Mouse (Mus musculus): Measurements from ENCODE around the gene Klc3.
A peak's percentile ranks its signal among the peaks of the same experiment; 100 is the strongest.

Klc3 gene

DNA sequence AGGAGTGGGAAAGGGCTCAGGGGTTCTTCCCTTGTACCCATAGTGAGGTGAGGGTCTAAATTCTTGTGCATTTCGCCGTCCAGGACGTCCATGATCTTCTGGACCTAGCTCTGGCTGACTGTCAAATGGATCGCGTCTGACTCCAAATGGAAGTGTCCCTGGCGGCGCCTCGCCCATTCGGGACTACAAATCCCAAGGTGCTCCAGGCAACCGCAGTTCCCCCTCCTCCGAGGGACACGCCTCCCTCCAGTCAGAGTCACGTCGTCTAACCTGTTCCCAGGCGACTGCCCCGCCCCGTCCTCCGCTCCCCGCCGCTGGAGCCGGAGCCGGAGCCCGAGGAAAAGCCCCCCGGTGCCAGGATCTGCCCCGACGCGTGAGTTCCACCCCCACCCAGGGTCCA lies 43.0 kb downstream of the Klc3 start:
- peak; percentile 86 for DNase-seq (ENCODE audit: extremely low read depth, low read depth)

DNA sequence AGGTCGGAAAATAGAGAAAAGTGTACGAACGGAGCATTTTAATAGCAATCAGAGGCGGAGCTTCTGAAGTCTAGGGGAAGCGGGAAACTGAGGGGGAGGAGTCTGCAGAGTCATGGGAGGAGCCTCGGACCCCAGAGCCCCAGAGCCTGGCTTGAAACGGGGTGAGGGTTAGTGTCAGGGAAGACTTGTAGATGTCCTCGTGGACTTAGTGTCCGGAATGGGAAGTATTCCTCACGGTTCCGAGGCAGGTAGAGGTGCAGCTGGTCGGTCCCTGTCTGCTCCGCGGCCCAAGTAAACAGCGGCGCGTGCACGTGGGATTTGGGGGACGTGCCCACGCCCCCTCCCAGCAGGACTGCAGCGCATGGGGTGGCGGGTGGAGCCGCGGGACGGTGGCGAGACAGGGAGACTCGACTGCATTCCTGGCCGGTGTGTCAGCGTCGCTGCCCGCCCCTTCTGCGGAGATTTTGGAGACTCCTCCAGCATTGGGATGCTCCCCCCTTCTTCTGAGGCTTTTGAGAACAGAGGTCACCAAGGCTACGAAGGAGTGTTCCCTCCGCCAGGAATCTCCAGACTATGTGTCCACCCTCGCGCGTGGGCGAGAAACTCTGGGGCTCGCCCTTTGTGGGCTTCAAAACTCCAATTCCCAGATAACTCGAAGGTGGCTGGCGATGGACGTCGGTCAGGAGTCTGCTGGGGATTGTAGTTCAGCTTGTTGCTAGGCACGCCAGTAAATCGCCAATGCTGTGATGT lies 43.8 kb downstream of the Klc3 start:
- no peak for DNase-seq (ENCODE audit: extremely low read depth, low read depth)

DNA sequence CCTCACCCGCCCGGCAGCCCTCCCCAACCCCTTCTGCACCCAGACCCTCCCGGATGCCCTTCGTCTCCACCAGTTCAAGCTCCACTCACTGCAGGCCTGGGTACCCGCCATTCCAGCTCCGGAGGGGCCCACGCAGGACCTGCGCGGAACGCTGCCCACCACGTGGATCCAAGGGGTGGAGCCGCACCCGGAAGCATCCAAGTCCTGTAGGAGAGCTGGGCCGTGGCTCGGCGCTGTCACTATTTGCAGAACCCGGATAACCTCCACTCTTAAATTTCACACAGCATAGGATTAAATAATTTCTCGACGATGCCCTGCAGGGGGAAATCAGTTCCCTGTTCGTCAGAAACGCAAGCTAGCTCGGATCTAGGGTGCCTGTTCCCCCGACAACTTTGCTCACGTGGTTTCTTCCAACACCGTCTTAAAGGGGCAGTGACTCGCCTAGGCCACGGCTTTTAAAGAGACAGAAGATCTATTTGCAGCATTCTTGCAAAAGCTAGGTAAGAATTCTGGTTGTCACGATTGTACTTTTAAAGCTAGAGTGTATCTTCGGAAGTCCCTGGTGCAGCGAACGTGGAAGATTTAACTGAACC lies 44.5 kb downstream of the Klc3 start, which contains the start of the genes Cd3eap and Ppp1r13l:
Gene Cd3eap (minus strand): TSS at position 185 of the 593 bp plus-strand sequence.
Gene Ppp1r13l (plus strand): TSS at position 451 of the 593 bp plus-strand sequence.
- DNase-seq (ENCODE audit: extremely low read depth, low read depth), result peak; percentile 90

DNA sequence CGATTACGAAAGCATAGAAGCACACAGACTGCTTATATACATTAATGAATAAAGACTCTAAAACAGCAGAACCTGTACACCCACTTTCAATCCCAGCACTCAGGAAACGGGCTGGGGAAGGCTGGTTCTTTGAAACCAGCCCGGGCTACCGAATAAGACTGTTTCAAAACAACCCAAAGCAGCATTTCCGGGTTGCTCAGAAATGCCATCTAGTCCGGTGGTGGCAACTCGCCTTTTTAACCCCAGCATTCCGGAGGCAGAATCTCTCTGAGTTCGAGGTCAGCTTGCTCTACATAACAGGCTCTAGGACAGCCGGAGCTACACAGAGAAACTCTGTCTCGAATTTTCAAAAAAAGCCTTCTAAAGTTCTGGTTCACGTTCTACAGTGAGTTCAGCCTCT lies 45.3 kb downstream of the Klc3 start:
- no peak for DNase-seq (ENCODE audit: extremely low read depth, low read depth)

- DNase-seq (ENCODE audit: extremely low read depth, low read depth), result no peak
These were observed 46.2 kb downstream of the Klc3 start for GRCm38 (mm10) chr7:19357381-19358375.

- DNase-seq (ENCODE audit: extremely low read depth, low read depth), result no peak
These were observed 47.6 kb downstream of the Klc3 start for GRCm38 (mm10) chr7:19356311-19356710.

DNA sequence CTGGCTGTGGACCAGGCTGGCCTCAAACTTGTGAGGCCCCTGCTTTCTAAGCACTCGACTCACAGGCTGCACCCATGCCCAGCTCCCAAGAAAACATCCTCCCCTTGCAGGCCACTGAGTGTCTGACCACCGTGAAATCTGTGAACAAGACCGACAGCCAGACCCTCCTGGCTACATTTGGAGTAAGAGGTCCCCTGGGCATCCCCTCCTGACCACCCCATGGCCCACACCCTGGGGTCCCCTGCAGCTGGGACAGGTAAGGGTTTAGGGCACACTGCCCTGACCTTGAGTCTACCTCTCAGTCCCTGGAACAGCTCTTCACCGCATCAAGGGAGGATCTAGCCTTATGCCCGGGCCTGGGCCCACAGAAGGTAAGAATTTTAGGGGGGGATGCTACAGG lies 48.9 kb downstream of the Klc3 start:
- no peak for DNase-seq (ENCODE audit: extremely low read depth, low read depth)

DNA sequence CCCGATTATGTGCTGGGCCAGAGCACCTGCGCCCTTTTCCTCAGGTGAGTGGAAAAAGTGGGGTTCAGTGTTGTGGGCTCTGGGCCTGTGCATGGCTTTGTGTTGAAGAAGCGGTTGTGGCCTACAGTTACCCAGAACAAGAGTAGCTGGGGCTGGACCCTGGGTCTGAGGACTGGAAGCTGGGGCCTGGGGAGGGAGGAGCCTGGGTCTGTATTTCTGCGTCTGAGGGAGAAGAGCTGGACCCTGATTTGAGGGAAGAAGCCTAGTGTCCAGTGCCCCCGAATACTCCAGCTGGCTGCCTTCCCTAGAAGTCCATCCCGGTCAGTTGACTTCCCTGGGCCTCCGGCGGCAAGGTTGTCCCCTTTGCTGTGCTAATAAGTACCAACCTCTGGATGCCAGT lies 53.7 kb downstream of the Klc3 start:
- DNase-seq (ENCODE audit: extremely low read depth, low read depth), result no peak

DNA sequence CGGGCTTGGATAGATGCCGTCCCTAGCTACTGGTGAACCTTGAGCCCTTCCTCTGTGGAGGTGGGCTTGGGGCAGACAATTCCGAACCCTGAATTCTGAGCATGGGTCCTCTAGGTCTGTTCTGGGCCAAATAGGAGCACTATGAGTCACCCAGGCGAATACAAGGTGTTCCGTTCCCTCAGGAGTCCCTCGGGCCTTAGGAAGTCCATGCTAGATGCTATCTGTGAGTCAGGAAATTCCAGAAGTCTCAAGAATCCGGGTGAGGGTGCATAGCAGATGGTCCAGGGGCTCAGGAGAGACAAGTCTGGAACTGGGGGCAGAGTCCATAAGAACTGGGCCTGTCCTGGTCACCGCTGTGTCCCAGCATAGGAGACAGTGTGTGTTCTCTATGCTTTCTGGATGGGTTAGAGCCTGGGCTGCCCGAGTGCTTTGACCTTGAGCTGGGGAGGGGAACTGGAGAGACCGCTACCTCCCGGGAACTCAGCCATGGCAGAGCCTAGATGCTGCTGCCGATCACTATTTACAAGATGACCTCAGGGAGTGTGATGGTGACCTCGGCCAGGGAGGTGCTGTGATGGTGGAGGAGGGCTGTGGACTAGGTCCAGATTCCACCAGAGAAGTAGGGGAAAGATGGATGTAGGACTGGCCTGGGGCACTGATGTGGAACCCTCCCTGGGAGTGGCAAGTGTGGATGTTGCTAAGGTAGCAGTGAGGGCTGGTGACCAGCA lies 54.6 kb downstream of the Klc3 start:
- DNase-seq (ENCODE audit: extremely low read depth, low read depth), result no peak

- DNase-seq (ENCODE audit: extremely low read depth, low read depth), result peak; percentile 89
These were observed 58.9 kb downstream of the Klc3 start for GRCm38 (mm10) chr7:19344938-19345471.

All from MEL-GATA-1-ER (cell line).